Mouse (Mus musculus): ENCODE measurements around the gene Krt10. TPM values are rescaled to one million over a fixed set of nuclear protein-coding genes. Genes with fewer than 3 reads are reported as not detected.

Krt10 gene
- polyA plus RNA-seq, 1 experiment from 2014 or later, result 25.0 TPM

- Histone ChIP-seq H3K4me2 (no peak overlapping the region), H3K9ac (no peak overlapping the region), H3K4me1 (0 out of 2 replicates have a peak, but pooled peaks cover 3% of the 10 kb centered on the region), H3K36me3 (replicated peaks) (no peaks in the 10 kb centered on the region), H3K4me3 (no peak overlapping the region), H3K27ac (no peak overlapping the region), H3K27me3 (replicated peaks) (no peaks in the 10 kb centered on the region), H3K9me3 (no peaks in the 10 kb centered on the region)
- 49% methylated on average over 10 of the region's 10 CpGs for WGBS
- no peak for ATAC-seq (replicated peaks)
These were observed 22.4 kb downstream of the Krt10 start for GRCm38 (mm10) chr11:99366791-99367190.

DNA sequence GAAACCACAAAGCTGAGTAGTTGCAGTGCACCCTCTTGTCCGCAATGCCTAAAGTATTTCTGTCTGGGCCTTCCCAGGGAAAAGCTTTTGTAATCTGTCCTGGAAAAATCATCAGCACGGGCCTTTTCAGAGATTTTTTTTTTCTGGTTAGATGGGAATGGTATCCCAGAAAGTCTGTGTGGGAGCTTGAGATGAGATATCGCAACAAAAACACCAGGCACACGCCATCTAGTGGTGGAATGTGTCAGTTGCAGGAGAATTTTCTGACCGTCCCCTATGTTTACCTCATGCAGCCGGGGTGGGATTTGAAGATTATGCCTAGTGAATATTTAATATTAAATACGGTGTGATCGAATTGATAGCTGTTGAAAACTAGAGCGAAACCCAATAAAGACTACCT lies 24.8 kb downstream of the Krt10 start:
- 24% methylated on average over 9 of the region's 9 CpGs for WGBS
- H3K4me2 ChIP-seq, result no peak overlapping the region
- no peak for ATAC-seq (replicated peaks)
- no peaks in the 10 kb centered on the region for H3K4me1 ChIP-seq
- no peak overlapping the region for H3K9ac ChIP-seq
- no peaks in the 10 kb centered on the region for H3K27me3 ChIP-seq (replicated peaks)
- H3K36me3 ChIP-seq (replicated peaks), result no peaks in the 10 kb centered on the region
- H3K27ac ChIP-seq, result no peak overlapping the region
- H3K9me3 ChIP-seq, result no peaks in the 10 kb centered on the region
- H3K4me3 ChIP-seq, result no peak overlapping the region

DNA sequence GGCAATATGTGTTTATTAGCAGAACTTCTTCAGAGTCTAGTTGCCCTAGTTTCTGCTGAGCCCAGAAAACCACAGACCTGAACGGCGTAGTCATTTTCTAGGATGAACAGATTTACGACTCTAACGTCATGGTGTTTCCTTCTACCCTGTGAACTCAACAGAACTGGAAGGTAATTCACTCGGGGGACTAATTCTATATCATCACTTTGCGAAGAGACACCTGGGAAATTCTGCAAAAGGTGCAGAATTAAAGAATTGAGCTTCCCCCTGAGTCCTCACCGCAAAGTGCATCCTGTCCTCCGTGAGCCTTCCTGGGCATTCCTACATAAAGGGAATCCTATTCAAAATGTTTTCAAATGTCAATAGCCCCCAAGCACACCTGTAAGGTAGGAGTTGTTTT lies 27.7 kb downstream of the Krt10 start:
- Histone ChIP-seq H3K9ac (no peak overlapping the region), H3K4me2 (no peak overlapping the region), H3K4me3 (no peak overlapping the region), H3K4me1 (no peaks in the 10 kb centered on the region), H3K36me3 (replicated peaks) (no peaks in the 10 kb centered on the region), H3K27ac (no peak overlapping the region), H3K27me3 (replicated peaks) (no peaks in the 10 kb centered on the region), H3K9me3 (no peaks in the 10 kb centered on the region)
- WGBS, result 91% methylated on average over 8 of the region's 8 CpGs
- ATAC-seq (replicated peaks), result no peak

GRCm38 (mm10) chr11:99351004-99351403 lies 38.2 kb downstream of the Krt10 start, which contains the start of gene Krt27:
TSS of gene Krt27 (minus strand) at chr11:99351104.
- ATAC-seq (replicated peaks), result no peak

GRCm38 (mm10) chr11:99339299-99339847 lies 49.8 kb downstream of the Krt10 start:
- Histone ChIP-seq H3K4me1 (peaks cover 6% of the 10 kb centered on the region), H3K9me3 (no peaks in the 10 kb centered on the region), H3K9ac (no peak overlapping the region), H3K27ac (no peak overlapping the region), H3K4me3 (no peak overlapping the region), H3K4me2 (no peak overlapping the region), H3K27me3 (replicated peaks) (no peaks in the 10 kb centered on the region), H3K36me3 (replicated peaks) (no peaks in the 10 kb centered on the region)
- 24% methylated on average over 11 of the region's 11 CpGs for WGBS
- ATAC-seq (replicated peaks), result no peak

More at GRCm38 (mm10) chr11:99351004-99351403, 38.2 kb downstream of the Krt10 start, which contains the start of gene Krt27:
- Histone ChIP-seq H3K27me3 (replicated peaks) (no peaks in the 10 kb centered on the region), H3K4me3 (no peak within 1 kb of the TSS), H3K27ac (no peak within 1 kb of the TSS), H3K4me2 (no peak within 1 kb of the TSS), H3K9me3 (no peaks in the 10 kb centered on the region), H3K36me3 (replicated peaks) (no peaks in the 10 kb centered on the region), H3K9ac (no peak within 1 kb of the TSS), H3K4me1 (no peaks in the 10 kb centered on the region)
- WGBS, result 83% methylated on average over 12 of the region's 12 CpGs

GRCm38 (mm10) chr11:99337866-99338265 lies 51.3 kb downstream of the Krt10 start, which contains the start of gene Krt26:
TSS of gene Krt26 (minus strand) at chr11:99337966.
- no peak for ATAC-seq (replicated peaks)
- 91% methylated on average over 11 of the region's 11 CpGs for WGBS
- H3K9me3 ChIP-seq, result no peaks in the 10 kb centered on the region
- H3K4me3 ChIP-seq, result no peak within 1 kb of the TSS
- H3K9ac ChIP-seq, result no peak within 1 kb of the TSS
- H3K36me3 ChIP-seq (replicated peaks), result no peaks in the 10 kb centered on the region
- H3K4me1 ChIP-seq, result peaks cover 10% of the 10 kb centered on the region
- no peaks in the 10 kb centered on the region for H3K27me3 ChIP-seq (replicated peaks)
- H3K27ac ChIP-seq, result no peak within 1 kb of the TSS
- no peak within 1 kb of the TSS for H3K4me2 ChIP-seq

Other genes with a start within 250 kb of the Krt10 start
- gene Ccr7, start 234.3 kb downstream of the Krt10 start, polyA plus RNA-seq (2015; fragmentation: Nextera tagmentation; extraction: Ambion mirVana), result 0.09 TPM in 1 of 2 replicates, not detected in the other
- 322 and 331 TPM in 2 replicates for gene Smarce1, start 158.3 kb downstream of the Krt10 start, polyA plus RNA-seq (2015; fragmentation: Nextera tagmentation; extraction: Ambion mirVana)
- 6.8 and 8.1 TPM in 2 replicates for gene Krt222, start 145.3 kb downstream of the Krt10 start, polyA plus RNA-seq (2015; fragmentation: Nextera tagmentation; extraction: Ambion mirVana)
- gene Krt24, start 104.1 kb downstream of the Krt10 start, polyA plus RNA-seq (2015; fragmentation: Nextera tagmentation; extraction: Ambion mirVana), result not detected in 2 replicates
- gene Krt25, start 66.4 kb downstream of the Krt10 start, polyA plus RNA-seq (2015; fragmentation: Nextera tagmentation; extraction: Ambion mirVana), result 0.11 and 0.22 TPM in 2 replicates
- 0.14 and 0.22 TPM in 2 replicates for gene Krt26, start 51.4 kb downstream of the Krt10 start, polyA plus RNA-seq (2015; fragmentation: Nextera tagmentation; extraction: Ambion mirVana)
- gene Krt27, start 38.3 kb downstream of the Krt10 start, polyA plus RNA-seq (2015; fragmentation: Nextera tagmentation; extraction: Ambion mirVana), result 0.10 and 0.21 TPM in 2 replicates
- 0.21 and 0.45 TPM in 2 replicates for gene Krt28, start 14.5 kb downstream of the Krt10 start, polyA plus RNA-seq (2015; fragmentation: Nextera tagmentation; extraction: Ambion mirVana)
- gene Krt12, start 32.9 kb upstream of the Krt10 start, polyA plus RNA-seq (2015; fragmentation: Nextera tagmentation; extraction: Ambion mirVana), result 0.14 and 0.23 TPM in 2 replicates
- 0.19 and 0.20 TPM in 2 replicates for gene Krt20, start 48.8 kb upstream of the Krt10 start, polyA plus RNA-seq (2015; fragmentation: Nextera tagmentation; extraction: Ambion mirVana)
- 0.18 TPM in 1 of 2 replicates, not detected in the other for gene Krt23, start 103.8 kb upstream of the Krt10 start, polyA plus RNA-seq (2015; fragmentation: Nextera tagmentation; extraction: Ambion mirVana)
- gene Krt39, start 132.0 kb upstream of the Krt10 start, polyA plus RNA-seq (2015; fragmentation: Nextera tagmentation; extraction: Ambion mirVana), result not detected in 2 replicates
- gene Krt40, start 153.8 kb upstream of the Krt10 start, polyA plus RNA-seq (2015; fragmentation: Nextera tagmentation; extraction: Ambion mirVana), result not detected in 2 replicates
- not detected in 2 replicates for gene Krtap3-3, start 161.5 kb upstream of the Krt10 start, polyA plus RNA-seq (2015; fragmentation: Nextera tagmentation; extraction: Ambion mirVana)
- gene Krtap3-2, start 167.5 kb upstream of the Krt10 start, polyA plus RNA-seq (2015; fragmentation: Nextera tagmentation; extraction: Ambion mirVana), result not detected in 2 replicates
- not detected in 2 replicates for gene Gm11939, start 170.1 kb upstream of the Krt10 start, polyA plus RNA-seq (2015; fragmentation: Nextera tagmentation; extraction: Ambion mirVana)
- gene Krtap3-1, start 177.3 kb upstream of the Krt10 start, polyA plus RNA-seq (2015; fragmentation: Nextera tagmentation; extraction: Ambion mirVana), result not detected in 2 replicates
- not detected in 2 replicates for gene Krtap1-5, start 191.7 kb upstream of the Krt10 start, polyA plus RNA-seq (2015; fragmentation: Nextera tagmentation; extraction: Ambion mirVana)
- not detected in 2 replicates for gene Krtap1-4, start 194.3 kb upstream of the Krt10 start, polyA plus RNA-seq (2015; fragmentation: Nextera tagmentation; extraction: Ambion mirVana)
- not detected in 2 replicates for gene Krtap1-3, start 202.0 kb upstream of the Krt10 start, polyA plus RNA-seq (2015; fragmentation: Nextera tagmentation; extraction: Ambion mirVana)
- gene Krtap9-3, start 208.7 kb upstream of the Krt10 start, polyA plus RNA-seq (2015; fragmentation: Nextera tagmentation; extraction: Ambion mirVana), result not detected in 2 replicates
- gene Gm11938, start 213.9 kb upstream of the Krt10 start, polyA plus RNA-seq (2015; fragmentation: Nextera tagmentation; extraction: Ambion mirVana), result not detected in 2 replicates
- not detected in 2 replicates for gene Gm11937, start 220.8 kb upstream of the Krt10 start, polyA plus RNA-seq (2015; fragmentation: Nextera tagmentation; extraction: Ambion mirVana)
- gene Krtap2-4, start 225.5 kb upstream of the Krt10 start, polyA plus RNA-seq (2015; fragmentation: Nextera tagmentation; extraction: Ambion mirVana), result not detected in 2 replicates
- not detected in 2 replicates for gene Gm11562, start 231.1 kb upstream of the Krt10 start, polyA plus RNA-seq (2015; fragmentation: Nextera tagmentation; extraction: Ambion mirVana)
- gene Krtap4-1, start 238.9 kb upstream of the Krt10 start, polyA plus RNA-seq (2015; fragmentation: Nextera tagmentation; extraction: Ambion mirVana), result not detected in 2 replicates
- gene Krtap4-2, start 245.7 kb upstream of the Krt10 start, polyA plus RNA-seq (2015; fragmentation: Nextera tagmentation; extraction: Ambion mirVana), result not detected in 2 replicates

Measured in midbrain, embryonic 15.5 days (tissue).